Mouse (Mus musculus) layer of hippocampus, adult 8-10 months (tissue): ENCODE results near the gene E030018B13Rik. TPM values are rescaled to one million over a fixed set of nuclear protein-coding genes. Genes with fewer than 3 reads are reported as not detected.

Experiments
- DNase-seq, 2 experiments: peaks; one replicate each; pipeline ENCODE4 v3.0.0; 2022; ENCODE audit warnings: low spot score in 2 of 2
- total RNA-seq, 4 experiments: library from RNA; stranded (reverse); gene quantifications; 2 replicates each; pipeline ENCODE4 v1.2.4; 2022

Gene E030018B13Rik
- total RNA-seq = not detected

GRCm38 (mm10) chr7:63916268-63916907, at the start of gene E030018B13Rik:
E030018B13Rik (plus strand) TSS chr7:63916857.
- DNase-seq = no peak

GRCm38 (mm10) chr7:63868356-63868918, 48.2 kb upstream of the E030018B13Rik start:
- DNase-seq = no peak

DNA sequence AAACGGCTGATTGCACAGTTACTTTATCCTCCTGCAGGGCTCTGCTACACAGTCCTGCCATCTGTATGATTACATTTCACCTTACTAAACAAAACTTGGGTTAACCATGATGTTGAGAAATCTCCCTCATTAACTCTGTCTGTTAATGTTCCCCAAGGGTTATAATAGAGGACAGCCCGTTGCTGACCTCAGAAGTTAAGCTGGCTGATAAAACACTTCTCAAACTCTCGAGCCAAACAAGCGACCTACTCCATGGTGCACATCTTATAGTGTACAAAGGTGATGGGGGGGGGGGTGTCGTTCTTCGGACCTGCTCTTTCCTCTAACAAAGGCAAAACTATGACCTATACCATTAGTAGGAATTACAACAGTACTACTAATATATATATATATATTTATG, 45.0 kb upstream of the E030018B13Rik start:
- no peak for DNase-seq

DNA sequence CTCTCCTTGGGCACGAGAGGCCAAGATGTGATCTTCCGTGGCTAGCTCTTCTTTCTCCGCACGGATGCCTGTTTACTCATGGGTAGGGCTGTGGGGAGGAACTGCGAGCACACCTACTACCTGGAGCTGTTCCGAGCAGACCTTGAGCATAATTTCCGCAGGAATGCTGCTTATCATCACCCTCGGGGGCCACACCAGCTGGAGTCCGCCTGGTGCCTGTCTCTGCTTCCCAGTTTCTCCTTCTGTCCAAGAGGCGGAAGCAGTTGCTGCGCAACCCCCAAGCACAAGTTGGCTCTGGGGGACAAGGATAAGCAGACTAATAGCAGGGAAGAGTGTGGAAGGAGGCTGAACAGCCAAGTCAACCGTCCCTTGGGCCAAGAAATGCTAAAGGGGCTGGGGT, 42.8 kb upstream of the E030018B13Rik start:
- no peak for DNase-seq

- no peak for DNase-seq
These were observed 41.0 kb upstream of the E030018B13Rik start for GRCm38 (mm10) chr7:63875686-63876085.

DNA sequence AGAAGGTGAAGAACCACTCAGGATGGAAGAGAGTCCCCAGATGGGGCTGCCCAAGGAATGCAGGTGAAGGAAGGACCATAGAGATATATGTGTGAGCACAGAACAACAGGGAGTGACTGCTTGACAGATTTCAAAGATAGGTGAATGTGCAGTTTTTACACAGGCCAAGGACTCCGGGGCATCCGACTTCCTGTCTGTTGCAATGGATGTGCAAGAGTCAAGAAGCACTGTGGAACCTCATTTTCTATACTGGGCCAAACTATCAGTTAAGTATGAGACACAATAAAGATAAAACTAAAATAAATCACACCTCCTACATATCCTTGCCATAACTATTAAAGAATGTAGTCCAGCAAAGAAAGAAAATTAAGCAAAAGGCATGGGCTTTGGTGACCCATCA, 40.0 kb upstream of the E030018B13Rik start:
- DNase-seq = no peak

DNA sequence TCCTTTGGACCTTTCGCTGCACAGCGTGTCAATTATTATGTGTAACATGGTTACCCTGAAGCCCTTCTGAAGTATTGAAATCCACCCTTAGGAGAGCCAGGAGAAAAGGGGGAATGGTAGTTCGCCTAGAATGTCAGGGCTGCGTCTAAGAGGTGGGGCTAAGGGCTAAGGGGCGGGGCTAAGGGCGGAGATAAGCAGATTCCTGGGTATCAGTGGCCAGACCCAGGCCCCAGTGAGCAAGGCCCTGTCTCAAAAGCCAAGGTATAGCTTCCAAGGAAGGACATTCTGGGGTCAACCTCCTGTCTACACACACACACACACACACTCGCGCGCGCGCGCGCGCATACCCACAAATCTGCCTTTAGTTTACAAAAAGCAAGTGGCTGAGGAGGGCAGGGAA, 39.0 kb upstream of the E030018B13Rik start:
- no peak for DNase-seq

GRCm38 (mm10) chr7:63879583-63879982, 37.1 kb upstream of the E030018B13Rik start:
- DNase-seq = no peak

DNA sequence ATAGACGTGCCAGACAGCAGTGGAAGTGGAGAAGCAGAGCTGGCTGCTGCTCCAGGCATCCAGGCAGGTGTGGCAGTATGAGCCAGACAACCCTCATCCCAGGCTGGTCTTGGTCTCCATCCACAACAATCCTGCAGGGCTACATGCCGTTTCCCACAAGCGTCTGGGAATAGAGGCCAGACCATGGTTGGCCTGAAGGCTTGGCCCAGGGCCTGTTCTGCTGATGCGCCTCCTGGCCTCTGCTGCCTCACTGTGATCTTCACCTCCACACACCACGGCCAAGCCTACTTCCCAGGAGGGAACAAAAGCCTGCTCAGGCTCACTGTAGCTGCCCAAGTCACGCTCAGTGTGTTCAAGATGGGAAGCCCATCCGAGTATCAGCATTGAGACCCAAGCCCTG, 33.9 kb upstream of the E030018B13Rik start:
- DNase-seq = no peak

DNA sequence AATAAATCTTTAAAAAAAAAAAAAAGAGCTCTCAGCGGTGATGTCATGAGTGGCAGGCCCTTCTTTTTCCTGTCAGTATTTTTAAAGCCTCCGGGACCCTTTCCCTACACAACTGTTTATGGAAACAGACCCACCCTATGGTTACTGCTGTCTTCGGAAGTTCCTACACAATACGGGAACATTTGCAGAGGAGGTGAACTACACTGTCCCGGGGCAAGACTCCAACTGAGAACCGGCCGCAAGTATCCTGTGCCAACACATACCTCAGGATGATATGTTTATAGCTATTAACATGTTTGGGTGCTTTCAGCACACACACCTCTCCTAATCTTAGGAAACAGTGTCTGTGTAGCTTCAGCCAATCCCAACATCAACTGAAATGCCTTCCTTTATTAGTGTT, 31.6 kb upstream of the E030018B13Rik start:
- no peak for DNase-seq

DNA sequence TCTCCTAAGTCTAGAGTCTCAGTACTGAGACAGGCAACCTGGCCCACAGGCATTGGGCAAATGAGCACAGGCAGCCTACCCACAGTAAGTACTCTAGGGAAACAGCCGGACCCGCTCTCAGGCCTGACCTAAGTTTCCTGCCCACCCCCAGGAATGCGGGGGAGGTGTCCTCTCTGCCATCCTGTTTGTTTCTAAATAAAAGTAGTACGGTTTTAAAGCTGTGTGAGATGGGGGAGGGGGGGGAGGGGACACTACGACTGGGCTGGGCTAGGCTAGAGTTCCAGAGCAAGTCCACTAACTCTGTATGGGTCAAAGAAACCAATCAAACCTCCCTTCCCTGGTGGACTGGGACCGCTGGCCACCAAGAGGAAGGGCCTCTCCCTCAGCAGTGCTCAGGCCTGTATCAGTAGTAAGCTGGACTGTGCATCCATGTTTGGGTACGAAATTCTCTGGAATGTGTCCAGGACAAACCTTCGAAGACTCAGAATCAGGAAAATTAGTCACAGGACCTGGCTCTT, 29.6 kb upstream of the E030018B13Rik start:
- no peak for DNase-seq

GRCm38 (mm10) chr7:63887602-63888123, 29.0 kb upstream of the E030018B13Rik start:
- no peak for DNase-seq

GRCm38 (mm10) chr7:63888674-63889073, 28.0 kb upstream of the E030018B13Rik start:
- no peak for DNase-seq

DNA sequence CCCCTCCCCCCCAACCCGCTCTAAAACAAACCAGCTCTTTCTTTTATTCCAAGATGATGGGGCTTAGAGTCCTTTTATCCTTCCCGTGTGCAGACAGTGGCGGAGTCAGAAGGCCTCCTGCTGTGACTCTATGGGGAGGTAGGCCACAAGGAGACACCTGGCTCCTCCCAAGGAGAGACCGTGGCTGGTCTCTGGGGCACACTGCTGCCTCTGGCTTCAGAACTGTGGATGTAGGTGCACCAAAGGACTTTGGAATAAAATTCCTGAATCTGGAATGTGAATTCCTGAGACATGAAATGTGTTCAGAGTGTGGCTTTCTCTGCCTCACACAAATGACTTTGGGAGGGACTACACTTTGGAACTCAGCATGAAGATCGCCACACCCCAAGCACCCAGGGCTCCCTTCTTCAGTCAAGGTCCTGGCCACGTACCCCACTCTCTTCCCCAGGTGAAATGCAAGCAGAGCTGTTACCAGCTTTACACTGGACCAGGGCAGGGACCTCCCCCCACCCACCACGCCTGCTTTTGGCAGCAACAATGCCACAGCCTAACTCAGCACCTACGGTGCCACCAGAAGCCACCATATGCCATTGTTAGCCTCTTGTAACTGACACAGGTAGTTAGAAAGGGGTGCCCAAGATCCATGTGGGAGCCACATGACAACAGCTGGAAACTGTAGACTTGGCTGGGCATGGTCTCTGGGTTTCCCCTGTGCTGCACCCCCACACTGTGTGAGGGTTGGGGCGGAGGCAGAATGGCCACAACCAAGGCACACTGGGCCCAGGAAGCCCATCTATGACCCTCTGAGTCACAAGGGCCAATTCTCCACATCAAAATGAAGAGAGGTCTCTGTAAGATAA, 27.3 kb upstream of the E030018B13Rik start:
- DNase-seq = no peak

DNA sequence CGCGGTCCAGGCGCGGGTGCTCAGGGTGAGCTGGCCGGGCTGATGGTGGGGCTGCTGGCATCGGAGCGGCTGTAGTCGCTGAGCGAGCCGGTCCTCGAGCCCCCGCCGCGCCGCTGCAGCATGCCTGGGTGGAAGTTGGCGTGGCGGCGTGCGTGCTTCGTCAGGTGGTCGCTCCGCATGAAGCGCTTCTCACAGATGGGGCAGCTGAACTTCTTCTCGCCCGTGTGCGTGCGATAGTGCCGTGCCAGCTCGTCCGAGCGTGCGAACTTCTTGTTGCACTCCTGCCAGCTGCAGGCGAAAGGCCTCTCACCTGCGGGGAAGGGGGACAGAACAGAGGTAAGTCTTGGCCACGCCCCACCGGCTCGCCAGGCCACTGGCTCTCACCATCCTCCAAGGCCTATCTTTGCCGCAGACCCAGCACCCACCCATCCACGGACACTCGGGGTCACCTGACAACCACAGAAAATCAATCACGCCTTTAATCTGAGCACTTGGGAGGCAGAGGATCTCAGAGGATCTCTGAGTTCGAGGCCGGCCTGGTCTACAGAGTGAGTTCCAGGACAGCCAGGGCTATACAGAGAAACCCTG, 25.1 kb upstream of the E030018B13Rik start:
- no peak for DNase-seq

DNA sequence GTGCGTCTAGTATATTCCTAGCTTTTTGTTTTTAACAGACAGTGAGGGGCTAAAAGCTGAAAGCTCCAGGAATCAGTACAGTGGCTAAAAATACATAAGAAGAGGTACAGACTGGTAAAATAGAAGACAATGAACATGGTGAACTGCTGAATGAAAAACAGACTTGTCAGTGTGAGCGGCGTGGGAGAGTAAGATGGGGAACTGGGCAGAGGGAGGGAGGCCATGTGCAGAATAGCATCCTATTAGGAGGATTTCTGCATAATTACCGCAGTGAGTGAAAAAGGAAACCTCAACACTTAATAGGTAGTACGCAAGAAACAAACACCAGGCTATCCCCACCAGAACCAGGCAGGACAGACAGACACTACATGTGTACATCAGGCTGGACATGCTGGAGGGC, 23.5 kb upstream of the E030018B13Rik start:
- DNase-seq = no peak

DNA sequence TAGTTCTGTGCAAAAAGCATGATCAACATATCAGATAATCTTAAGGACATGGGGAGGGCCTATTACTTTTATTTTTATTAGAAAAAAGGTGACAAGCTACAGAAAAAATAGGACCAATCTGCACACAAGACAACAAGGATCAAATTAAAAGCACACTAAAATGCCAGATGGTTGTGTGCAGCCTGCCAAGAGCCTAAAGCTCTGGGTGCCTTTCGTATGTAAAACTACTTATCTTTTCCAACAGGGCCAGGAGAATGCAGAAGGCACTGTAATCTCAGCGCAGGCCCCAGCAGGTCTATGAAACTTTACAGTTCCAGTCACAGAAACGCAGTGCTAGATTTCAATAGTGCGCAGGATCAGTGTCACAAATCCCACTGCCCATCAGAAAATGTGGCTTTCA, 22.9 kb upstream of the E030018B13Rik start:
- no peak for DNase-seq

DNA sequence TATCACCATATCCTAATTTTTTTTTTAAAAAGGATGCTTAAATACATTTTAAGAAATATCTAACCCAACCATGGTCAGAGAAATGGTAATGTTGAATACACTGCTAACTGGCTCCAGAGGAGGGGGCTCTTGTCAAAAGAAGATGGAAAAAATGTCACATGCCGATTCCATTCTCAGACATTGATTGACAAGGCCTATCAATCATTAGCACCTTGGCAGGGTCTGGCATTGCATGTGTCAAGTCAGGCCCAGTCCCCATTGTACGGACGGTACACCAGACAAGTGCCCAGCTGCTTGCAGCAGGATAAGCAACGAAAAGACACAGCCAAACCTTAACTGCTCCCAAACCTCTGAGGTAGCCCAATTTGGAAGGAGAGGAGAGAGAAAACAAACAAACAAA, 22.0 kb upstream of the E030018B13Rik start:
- no peak for DNase-seq

GRCm38 (mm10) chr7:63895223-63895622, 21.4 kb upstream of the E030018B13Rik start:
- no peak for DNase-seq

- no peak for DNase-seq
These were observed 20.2 kb upstream of the E030018B13Rik start for GRCm38 (mm10) chr7:63896276-63896967.

- peak; percentile 90 to 94 for DNase-seq
These were observed 19.6 kb upstream of the E030018B13Rik start for GRCm38 (mm10) chr7:63896968-63897468.
